Mouse (Mus musculus): ENCODE measurements at regions not wholly inside any gene's neighbourhood (a gene's known extent, or its start where the extent isn't known, plus 50 kb on each side); places are given as distances from the start of the nearest gene placed in this dataset.

DNA sequence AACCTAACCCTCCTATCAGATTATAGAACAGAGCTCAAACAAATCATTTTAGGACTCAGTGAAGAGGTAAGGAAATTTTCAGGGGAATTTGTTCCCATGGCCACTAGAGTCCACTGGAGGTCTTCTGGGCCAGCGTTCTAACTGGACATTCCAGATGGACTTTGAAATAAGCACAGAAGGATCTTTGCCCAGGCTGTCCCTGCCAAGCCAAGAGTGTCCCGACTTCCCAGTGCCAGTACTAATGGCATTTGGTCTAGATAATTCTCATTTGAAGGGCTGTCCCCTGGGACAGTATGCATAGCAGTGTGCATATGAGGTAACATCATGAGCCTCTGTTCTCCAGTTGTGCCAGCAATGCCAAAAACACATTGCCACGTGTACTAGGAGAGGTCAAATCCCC, 97.7 kb upstream of the Tnfsf11 start:
- no peak for TF ChIP-seq POLR2A (IDR thresholded peaks at IDR 0.05; ENCODE audit: borderline replicate concordance, extremely low read depth, low read depth, low read length)
- no peak for TF ChIP-seq CTCF (IDR thresholded peaks at IDR 0.05; ENCODE audit: insufficient read depth, low read length)

All from lung, adult 2 months (tissue).